Mouse (Mus musculus): ENCODE results near the gene Kiss1.
"Not testable (repeated sequence)": the region's sequence is repeated elsewhere in the genome, so short reads cannot be mapped to it uniquely, and the experiment has no call there.

Gene Kiss1

DNA sequence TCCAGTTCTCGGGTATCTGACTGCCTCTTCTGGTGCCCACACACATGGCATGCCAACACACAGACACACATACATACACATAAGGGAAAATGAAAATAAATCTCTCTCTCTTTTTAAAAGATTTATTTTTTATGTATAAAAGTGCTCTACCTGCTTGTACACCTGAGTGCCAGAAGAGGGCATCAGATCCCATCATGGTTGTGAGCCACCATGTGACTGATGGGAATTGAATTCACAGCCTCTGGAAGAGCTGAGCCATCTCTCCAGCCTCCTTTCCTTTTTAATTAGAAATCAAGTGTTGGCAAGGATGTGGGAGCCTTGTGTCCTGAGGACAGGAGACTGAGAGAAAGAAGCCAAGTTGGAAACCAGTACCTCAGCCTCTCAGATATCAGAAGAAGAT lies 4.5 kb upstream of the Kiss1 start:
- DNase-seq (ENCODE audit: low spot score in 2 of 2) = no peak

DNA sequence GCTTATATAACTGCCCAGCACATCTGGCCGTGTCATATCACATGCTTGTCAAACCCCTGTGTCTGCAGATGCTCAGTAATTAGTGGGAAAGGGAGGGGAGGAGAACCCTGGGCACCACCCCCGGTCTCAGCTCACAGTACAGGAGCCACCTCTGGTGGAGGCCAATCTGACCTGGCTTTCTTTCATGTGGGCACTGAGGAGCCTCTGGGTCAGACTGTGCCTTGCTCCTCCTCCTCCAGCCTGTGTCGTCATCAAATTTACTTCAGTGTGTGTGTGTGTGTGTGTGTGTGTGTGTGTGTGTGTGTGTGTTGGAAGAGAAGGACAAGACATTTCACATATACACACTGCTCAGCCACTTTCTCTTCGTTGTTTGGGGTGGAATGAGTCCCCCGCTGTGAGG lies 1.7 kb downstream of the Kiss1 start:
- no peak for DNase-seq (ENCODE audit: low spot score in 2 of 2)

DNA sequence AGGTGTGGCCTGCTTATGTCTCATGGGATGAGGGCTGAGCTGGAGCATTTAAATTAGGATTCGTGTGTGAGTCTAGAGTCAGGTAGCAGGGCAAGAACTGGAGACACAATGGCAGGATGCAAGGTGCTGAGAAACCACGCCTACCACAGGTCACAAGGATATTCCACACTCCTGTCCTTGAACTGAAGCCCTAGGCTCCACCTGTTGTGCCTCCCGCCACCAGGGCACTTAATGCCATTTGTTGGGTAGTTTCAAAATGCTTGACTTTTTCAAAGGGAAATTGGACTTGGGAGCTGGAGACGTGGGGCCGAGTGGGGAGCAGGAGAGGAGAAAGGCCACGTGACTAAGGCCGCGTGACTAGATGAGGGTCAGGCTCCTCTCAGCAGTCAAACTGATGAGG lies 4.3 kb downstream of the Kiss1 start:
- no peak for DNase-seq (ENCODE audit: low spot score in 2 of 2)

DNA sequence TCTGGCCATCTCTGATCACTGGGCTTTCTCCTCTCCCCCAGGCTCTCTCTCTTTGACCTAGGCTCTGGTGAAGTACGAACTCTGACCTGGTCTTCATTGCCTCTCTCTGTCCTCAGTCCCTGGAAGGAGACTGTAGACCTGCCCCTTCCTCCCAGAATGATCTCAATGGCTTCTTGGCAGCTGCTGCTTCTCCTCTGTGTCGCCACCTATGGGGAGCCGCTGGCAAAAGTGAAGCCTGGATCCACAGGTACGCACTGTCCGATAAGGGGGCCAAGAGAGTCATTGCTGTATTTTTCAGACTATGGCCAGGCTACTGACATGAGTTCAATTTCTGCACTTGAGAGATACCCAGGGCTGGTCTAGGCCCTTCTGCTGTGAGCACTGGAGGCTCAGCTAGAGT lies 5.4 kb downstream of the Kiss1 start:
- DNase-seq (ENCODE audit: low spot score in 2 of 2) = no peak

DNA sequence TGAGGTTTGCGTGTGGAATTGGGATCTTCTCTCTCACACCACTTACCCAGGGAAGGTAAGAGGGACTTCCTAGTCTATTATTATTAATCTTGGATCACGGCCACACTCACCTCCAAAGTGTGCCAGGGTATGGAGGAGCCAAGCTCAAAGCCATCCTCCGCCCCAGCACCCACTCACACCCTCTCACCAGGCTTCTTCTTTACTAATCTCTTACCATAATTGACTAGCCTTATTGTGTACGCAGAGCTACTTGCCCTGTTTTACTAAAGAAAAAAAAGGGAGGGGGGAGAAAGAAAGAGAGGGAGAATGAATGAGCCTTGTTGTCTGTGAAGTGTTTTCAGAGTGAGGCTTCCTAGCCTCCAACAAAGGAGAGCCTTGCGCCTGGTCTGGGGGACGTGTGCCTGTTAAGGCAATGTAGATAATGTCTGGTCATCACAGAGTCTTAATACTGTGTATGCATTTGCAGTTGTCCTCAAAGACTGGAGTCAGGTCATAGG lies 6.7 kb downstream of the Kiss1 start:
- DNase-seq (ENCODE audit: low spot score in 2 of 2) = no peak

DNA sequence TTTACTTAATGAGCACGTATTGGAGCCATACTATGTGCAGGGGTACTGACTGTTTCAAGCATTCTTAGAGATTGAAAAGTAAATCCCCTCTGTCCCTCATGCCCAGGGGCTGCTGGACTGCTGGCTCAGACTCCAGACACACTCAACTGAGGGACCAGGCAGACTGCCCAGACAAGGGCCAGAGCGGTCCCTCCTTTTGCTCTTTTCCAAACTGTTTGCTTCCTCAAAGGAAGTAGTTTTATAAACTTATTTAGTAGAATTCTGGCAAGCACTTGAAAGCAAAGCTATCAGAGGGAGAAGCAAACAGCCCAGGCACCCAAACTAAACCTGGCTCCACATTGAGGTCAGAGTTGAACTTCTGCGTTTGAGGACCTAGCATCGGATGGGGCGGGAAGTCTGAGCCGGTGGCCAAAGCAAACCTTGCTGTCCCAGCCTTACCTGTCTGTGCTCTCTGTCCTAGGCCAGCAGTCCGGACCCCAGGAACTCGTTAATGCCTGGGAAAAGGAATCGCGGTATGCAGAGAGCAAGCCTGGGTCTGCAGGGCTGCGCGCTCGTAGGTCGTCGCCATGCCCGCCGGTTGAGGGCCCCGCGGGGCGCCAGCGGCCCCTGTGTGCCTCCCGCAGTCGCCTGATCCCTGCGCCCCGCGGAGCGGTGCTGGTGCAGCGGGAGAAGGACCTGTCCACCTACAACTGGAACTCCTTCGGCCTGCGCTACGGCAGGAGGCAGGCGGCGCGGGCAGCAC lies 7.4 kb downstream of the Kiss1 start:
- DNase-seq (ENCODE audit: low spot score in 2 of 2) = no peak

DNA sequence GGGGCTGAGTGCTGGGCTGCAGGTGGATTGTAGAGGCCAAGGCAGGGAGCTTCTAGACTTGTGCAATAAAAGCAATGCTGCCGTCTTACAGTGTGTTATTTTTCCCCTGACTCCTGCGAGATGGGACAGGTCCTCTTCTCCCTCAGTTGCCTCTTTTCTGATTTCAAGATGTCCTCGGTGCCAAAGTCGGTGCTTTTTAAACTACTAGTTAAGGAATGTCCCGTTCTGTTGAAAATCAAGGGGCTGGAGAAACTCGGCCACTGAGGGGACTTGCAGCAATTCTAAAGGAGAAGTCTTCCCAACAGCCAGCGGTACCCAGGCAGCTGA lies 7.9 kb downstream of the Kiss1 start:
- DNase-seq (ENCODE audit: low spot score in 2 of 2) = no peak

DNA sequence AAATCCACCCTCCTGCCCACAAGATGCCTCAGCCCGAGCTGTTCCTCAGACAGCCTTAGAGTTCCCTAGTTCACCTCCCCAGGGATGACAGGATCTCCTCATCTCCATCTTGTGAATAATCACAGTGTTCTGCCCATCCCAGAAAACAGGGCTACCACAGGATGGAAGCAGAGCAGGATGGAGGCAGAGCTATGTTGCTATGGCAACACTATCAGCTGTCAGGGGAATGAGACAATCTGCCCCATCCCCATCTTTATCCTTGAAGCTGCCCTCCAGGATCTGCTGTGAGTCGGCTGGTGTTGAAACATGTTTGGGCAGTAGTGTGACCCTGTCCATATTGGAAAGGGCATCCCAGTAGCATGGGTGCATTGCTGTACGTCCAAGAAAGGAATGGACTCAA lies 9.5 kb downstream of the Kiss1 start:
- DNase-seq (ENCODE audit: low spot score in 2 of 2) = no peak

DNA sequence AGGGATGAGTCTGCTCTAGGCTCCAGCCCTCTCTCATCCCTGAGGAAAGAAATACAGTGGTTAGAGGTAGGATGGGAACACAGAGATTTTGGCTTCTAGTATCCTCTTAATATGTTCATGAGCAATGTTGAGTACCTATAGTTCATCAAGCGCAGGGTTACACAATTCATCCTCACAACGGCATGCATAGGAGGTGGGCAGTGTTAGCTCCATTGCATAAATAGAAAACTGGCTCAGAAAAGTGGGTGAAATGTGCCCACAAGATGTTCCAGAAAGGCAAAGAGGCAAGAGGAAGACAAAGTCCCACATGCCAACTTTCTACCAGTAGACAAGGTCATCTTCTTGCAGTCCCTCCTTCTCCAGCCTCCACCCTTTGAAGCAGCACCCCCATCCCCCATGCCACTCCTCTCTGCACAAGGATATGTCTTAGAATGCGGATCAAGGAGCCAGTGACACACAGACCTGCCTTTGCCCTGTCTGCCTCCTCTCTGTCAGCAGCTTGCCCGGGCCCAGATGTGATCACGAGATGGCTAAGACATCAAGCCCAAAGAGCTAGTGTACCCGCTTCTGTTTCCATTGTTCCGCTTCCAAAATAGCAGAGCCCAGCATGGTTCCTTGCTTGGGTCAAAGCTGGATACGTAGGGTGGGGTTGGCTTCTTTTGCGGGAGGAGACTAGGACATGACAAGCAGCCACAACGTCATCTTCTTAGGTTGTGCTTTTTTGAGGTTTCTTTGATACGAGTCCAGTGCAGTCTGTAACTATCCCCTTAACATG lies 11.2 kb downstream of the Kiss1 start:
- no peak for DNase-seq (ENCODE audit: low spot score in 2 of 2)

DNA sequence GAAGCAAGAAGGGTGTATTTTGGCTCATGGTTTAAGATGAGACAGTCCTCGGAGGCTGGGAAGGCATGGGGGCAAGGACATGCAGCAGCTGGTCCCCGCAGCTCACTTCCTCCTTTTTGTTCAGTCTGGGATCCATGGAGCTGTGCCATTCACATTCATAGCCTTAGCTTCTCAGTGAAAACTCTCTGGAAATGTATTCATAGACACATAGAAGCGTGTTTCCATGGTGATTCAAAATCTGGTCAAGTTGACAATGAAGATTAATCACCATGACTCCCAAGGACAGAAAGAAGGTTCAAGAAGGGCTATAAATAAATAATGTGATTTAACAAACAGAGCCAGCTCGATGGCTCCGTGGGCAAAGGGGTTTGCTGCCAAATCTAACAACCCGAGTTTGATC lies 12.3 kb downstream of the Kiss1 start:
- no peak for DNase-seq (ENCODE audit: low spot score in 2 of 2)

DNA sequence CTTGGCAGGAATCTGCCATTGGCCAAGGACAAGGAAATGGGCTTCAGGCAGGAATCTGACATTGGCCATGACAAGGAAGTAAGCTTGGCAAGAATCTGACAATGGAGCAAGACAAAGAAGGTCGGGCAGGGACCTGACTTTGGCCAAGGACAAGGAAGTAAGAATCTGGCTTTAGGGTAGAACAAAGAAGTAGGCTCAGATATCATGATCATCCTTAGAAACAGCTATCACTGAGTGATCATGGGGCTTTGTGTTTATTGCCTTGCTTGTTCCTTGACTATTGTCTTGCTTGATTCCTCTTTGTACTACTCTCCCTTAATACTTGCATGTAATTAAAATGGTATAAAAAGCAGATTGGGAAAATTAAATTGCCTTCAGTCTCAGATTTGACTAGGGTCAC lies 18.7 kb downstream of the Kiss1 start:
- DNase-seq (ENCODE audit: low spot score in 2 of 2) = not testable (repeated sequence)

DNA sequence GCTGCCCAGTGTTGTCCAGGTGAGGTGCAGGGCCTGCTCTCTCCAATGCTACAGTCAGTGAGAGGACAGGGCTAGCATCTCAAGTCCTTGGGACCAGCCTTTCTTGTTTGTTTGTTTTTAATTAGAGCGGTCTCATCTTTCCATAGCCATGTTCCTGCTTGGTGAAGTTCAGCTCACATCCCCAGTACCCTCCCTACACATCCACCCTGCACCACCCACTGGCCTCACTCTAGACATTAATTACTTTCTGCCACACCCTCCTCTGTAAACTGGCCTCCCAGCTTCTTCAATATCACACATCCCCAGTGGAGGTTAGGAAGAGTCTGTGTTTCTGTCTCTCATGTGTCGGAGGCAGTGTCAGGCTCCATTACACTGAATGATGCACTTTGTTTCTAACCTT lies 22.7 kb downstream of the Kiss1 start:
- DNase-seq (ENCODE audit: low spot score in 2 of 2) = no peak

DNA sequence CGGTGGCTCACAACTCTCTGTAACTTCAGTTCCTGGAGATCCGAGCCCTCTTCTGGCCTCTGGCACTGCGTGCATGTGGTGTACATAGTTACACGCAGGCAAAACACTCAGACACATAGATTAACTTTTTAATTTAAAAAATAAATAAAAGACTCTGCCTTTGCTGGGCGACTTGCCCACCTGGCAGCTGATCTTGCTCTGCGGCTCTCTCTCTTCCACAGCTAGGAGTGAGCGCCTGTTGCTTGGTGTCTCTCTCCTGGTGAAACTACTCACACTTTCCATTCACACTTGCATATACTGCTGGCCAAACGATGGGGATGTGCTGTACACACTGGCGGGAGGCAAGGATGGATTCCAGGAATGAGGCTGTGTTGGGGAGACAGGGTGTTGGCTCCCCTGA lies 24.9 kb downstream of the Kiss1 start:
- DNase-seq (ENCODE audit: low spot score in 2 of 2) = no peak

DNA sequence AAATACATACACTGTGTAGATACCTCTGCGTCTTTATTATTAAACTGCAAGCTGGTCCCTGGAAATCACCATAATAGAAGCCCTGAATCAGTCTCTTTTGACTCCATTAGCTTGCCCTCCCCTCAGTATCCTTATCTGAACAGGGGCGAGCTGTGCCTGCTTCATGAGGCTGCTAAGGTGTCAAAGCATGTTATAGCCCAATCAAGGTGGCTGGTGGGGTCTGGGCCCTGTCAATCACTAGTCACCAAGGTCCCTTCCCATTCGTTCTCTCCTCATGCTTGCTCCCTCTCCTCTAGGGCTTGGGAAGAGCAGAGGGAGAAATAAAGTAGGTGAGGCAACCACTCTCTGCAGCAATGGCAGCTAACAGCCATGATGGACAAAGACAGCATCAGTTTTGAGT lies 25.6 kb downstream of the Kiss1 start:
- no peak for DNase-seq (ENCODE audit: low spot score in 2 of 2)

DNA sequence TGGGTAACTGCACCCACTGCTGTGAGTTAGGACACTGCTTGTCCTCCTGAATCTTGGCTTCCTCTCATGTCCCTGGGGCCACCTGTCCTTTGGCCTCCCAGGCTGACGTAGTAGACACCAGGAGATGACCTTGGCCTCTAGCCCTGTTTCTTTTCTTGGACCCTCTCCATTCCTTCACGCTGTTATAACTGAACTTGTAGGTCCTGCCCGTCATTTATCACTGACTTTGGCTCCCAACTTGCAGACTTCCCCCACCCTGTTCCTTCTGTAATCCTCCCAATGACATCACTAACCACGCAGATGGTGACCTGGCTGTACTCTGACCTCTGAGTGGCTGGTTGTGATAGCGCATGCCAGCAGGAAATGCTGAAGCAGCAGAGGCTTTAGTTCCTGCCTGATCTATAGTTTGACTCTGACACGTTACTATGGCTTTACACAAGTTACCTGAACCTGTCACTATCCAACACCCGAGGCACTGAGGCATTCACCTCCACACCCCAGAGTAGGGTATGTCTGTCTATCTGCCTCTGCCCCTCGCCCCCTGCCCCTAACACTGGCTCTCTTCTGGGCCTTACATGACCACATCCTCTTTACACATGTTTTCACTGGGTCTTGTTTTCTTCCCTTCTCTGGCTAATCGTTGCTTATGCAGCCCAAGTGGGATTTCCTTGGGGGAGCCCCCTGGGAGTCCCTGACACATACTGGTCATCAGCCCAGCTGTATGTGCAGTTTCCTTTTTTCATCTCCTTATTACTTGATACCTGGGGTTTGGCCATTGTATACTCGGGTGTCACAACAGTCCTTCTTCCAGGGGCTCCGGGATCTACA lies 26.2 kb downstream of the Kiss1 start:
- DNase-seq (ENCODE audit: low spot score in 2 of 2) = no peak

DNA sequence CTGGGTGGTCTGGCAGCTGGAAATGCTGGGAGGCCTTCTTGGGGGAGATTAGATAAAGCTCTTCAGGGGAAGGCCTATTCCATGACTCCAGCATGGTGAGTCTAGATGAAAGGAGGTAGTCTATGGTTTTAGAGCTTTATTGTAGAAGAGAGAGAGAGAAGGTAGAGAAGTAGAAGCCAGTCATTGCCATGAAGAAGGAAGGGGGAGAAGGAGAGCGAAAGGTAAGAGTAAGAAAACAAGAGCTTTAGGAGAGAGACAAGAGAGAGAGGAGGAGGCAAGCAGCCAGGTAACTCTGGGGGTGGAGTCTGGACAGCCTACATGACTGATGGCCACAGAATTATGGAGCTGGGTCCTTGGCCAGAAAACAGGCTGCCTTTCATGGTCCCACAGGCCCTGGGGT lies 28.5 kb downstream of the Kiss1 start, which contains the start of gene Ren1:
Gene Ren1, plus strand, starts transcription at position 301 of the 400 bp plus-strand sequence.
- DNase-seq (ENCODE audit: low spot score in 2 of 2) = no peak

DNA sequence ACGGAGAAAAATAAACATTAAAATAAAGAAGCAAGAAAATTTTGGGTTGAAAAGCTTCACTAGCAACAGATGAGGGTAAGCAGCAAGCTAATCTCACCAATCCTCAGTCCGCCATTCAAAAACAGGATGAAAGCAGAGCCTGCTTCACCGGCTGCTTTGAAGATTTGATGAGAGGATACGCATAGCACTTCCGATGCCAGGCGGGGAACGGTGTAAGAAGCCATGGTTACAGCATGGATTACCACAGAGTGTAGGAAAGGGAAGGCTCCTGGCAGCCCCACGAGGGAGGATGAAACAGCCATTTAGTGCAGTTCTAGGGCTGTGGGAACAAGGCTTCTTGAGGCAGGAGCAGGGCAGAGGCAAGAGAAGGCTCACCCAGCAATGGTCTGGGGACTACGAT lies 30.1 kb downstream of the Kiss1 start:
- DNase-seq (ENCODE audit: low spot score in 2 of 2) = no peak

DNA sequence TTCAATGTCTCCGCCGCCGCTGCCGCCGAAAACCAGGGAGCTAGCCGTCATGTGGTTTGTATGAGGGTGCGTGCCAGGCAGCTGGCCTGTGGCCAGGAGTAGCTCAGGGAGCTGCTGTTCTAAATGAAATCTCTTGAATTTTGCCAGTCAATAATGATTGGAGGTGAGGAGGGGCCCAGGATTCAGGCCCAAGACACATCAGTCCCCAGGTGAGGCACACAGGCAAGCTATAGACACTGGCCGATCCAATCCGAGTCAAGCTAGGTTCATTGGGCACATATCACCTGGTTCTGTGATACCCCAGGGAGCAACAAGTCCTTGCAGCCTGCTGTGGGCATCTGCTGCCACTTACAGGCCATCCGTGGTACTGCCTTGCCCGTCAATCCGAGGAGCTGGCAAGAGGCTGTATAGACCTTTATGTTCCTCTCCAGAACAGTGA lies 31.7 kb downstream of the Kiss1 start:
- peak; percentile 67 to 70 for DNase-seq (ENCODE audit: low spot score in 2 of 2)

DNA sequence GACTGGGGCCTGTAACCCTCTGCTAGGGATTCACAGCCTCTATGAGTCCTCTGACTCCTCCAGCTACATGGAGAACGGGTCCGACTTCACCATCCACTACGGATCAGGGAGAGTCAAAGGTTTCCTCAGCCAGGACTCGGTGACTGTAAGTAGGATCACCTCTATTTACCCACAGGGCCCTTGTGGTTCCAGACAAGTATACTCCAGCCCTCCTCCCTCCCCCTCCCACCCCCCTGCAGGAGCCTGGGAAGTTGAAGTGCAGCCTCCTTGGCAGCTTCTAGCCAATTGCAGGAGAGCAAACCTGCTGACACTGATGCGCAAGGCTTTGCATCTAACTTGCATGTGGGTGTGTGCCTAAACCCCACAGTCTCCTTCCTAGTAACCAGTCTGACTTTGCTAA lies 33.8 kb downstream of the Kiss1 start:
- DNase-seq (ENCODE audit: low spot score in 2 of 2) = no peak

DNA sequence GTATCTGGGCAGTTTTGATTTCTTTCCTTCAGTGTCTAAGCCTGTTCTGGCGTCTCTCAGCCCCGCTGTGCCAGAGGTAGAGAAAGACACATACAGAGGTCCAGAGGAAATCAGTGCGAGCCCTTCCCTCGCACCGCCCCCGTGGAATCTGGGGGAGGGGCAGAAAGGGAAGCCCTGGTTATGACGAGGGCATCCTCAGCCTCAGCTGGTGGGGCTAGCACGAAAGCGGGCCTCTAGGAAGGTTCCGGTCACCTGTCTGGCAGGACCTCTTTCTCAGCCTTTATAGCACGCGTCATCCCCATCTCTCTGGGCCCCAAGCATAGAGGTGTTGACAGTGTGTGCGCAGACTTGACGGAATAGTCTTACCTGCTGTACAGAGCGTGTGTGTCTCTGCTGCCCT lies 34.2 kb downstream of the Kiss1 start:
- DNase-seq (ENCODE audit: low spot score in 2 of 2) = no peak

DNA sequence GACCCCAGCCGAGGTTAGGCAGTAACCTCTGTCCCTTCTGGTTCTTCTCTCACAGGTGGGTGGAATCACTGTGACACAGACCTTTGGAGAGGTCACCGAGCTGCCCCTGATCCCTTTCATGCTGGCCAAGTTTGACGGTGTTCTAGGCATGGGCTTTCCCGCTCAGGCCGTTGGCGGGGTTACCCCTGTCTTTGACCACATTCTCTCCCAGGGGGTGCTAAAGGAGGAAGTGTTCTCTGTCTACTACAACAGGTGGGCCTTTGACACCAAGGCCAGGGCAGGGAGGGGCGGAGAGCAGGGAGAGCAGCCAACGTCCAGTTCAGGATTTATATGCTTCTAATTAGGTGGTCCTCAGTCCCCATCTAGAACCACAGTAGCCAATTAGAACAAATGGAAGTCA lies 34.7 kb downstream of the Kiss1 start:
- no peak for DNase-seq (ENCODE audit: low spot score in 2 of 2)

DNA sequence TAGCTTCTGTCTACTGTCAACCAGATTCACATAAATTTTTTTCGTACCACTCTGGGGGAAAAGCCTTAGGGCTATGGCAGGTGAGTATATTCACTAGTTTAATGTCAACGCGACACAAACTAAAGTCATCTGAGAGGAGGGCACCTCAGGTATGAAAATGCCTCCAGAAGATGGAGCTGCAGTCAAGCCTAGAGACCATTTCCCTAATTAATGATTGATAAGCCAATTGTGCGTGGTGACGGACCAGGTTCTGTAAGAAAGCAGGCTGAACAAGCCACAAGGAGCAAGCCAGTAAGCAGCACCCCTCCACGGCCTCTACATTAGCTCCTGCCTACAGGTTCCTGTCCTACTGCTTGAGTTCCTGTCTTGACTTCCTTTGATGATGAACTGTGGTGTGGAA lies 39.3 kb downstream of the Kiss1 start:
- no peak for DNase-seq (ENCODE audit: low spot score in 2 of 2)

All from urinary bladder, postnatal 36 days (tissue).